Mouse (Mus musculus): Measurements from ENCODE around the gene Spns3. TPM values are rescaled to one million over a fixed set of nuclear protein-coding genes. Genes with fewer than 3 reads are reported as not detected.

The Spns3 gene
- total RNA-seq, 2 experiments from 2014 or later = 0.16 TPM; not detected in 1

- intact Hi-C loops (cut with DNase I) = no loop called here
- peak; percentile 39 to 49 for DNase-seq
These were observed 28.4 kb downstream of the Spns3 start for GRCm38 (mm10) chr11:72521598-72522541.

GRCm38 (mm10) chr11:72519895-72520294 lies 30.4 kb downstream of the Spns3 start:
- DNase-seq = no peak
- intact Hi-C loops (cut with DNase I) = no loop called here

- intact Hi-C loops (cut with DNase I) = no loop called here
- no peak for DNase-seq
These were observed 31.1 kb downstream of the Spns3 start for GRCm38 (mm10) chr11:72519189-72519588.

- intact Hi-C loops (cut with DNase I) = no loop called here
- no peak for DNase-seq
These were observed 31.9 kb downstream of the Spns3 start for GRCm38 (mm10) chr11:72518449-72518848.

- intact Hi-C loops (cut with DNase I) = no loop called here
- no peak for DNase-seq
These were observed 35.3 kb downstream of the Spns3 start for GRCm38 (mm10) chr11:72514967-72515366.

GRCm38 (mm10) chr11:72508651-72509050 lies 41.7 kb downstream of the Spns3 start:
- intact Hi-C loops (cut with DNase I) = no loop called here
- DNase-seq = no peak

- intact Hi-C loops (cut with DNase I) = no loop called here
- DNase-seq = no peak
These were observed 42.7 kb downstream of the Spns3 start for GRCm38 (mm10) chr11:72507651-72508050.

GRCm38 (mm10) chr11:72504016-72504797 lies 46.1 kb downstream of the Spns3 start:
- DNase-seq = no peak
- intact Hi-C loops (cut with DNase I) = loop anchor here (5.0 kb wide), 1 partner anchor 162 kb away; no protein-coding TSS in a partner anchor

- no peak for DNase-seq
- intact Hi-C loops (cut with DNase I) = loop anchor here (5.0 kb wide), 1 partner anchor 161 kb away; no protein-coding TSS in a partner anchor
These were observed 46.8 kb downstream of the Spns3 start for GRCm38 (mm10) chr11:72503501-72503921.

- no peak for DNase-seq
- intact Hi-C loops (cut with DNase I) = loop anchor here (5.0 kb wide), 1 partner anchor 160 kb away; no protein-coding TSS in a partner anchor
These were observed 48.1 kb downstream of the Spns3 start for GRCm38 (mm10) chr11:72502236-72502635.

GRCm38 (mm10) chr11:72501426-72502002 lies 48.8 kb downstream of the Spns3 start:
- intact Hi-C loops (cut with DNase I) = loop anchor here (5.0 kb wide), 1 partner anchor 159 kb away; no protein-coding TSS in a partner anchor
- no peak for DNase-seq

GRCm38 (mm10) chr11:72500139-72500538 lies 50.2 kb downstream of the Spns3 start:
- no peak for DNase-seq
- intact Hi-C loops (cut with DNase I) = loop anchor here (5.0 kb wide), 1 partner anchor 158 kb away; no protein-coding TSS in a partner anchor

GRCm38 (mm10) chr11:72497367-72497766 lies 52.9 kb downstream of the Spns3 start:
- intact Hi-C loops (cut with DNase I) = no loop called here
- no peak for DNase-seq

GRCm38 (mm10) chr11:72496775-72497174 lies 53.5 kb downstream of the Spns3 start:
- intact Hi-C loops (cut with DNase I) = no loop called here

GRCm38 (mm10) chr11:72496066-72496465 lies 54.2 kb downstream of the Spns3 start:
- no peak for DNase-seq
- intact Hi-C loops (cut with DNase I) = no loop called here

More at GRCm38 (mm10) chr11:72496775-72497174, 53.5 kb downstream of the Spns3 start:
- no peak for DNase-seq

GRCm38 (mm10) chr11:72494046-72494988 lies 56.0 kb downstream of the Spns3 start:
- DNase-seq = no peak
- intact Hi-C loops (cut with DNase I) = loop anchor here (5.0 kb wide), 1 partner anchor 38 kb away; no protein-coding TSS in a partner anchor

- intact Hi-C loops (cut with DNase I) = loop anchor here (5.0 kb wide), 1 partner anchor 41 kb away; no protein-coding TSS in a partner anchor
- DNase-seq = no peak
These were observed 59.0 kb downstream of the Spns3 start for GRCm38 (mm10) chr11:72491130-72491960.

- intact Hi-C loops (cut with DNase I) = loop anchor here (1.0 to 5.0 kb wide), 5 partner anchors 19 to 74 kb away; partner anchors contain the start of gene Mybbp1a
- peak; percentile 90 to 93 for DNase-seq
These were observed 60.4 kb downstream of the Spns3 start, which contains the start of gene Spns2 for GRCm38 (mm10) chr11:72489881-72490301. Spns2 (minus strand) TSS chr11:72489904.
